Mouse (Mus musculus) brain, embryonic 14.5 days (tissue): Measurements from ENCODE around the gene Clk2.
A peak's percentile ranks its signal among the peaks of the same experiment; 100 is the strongest.

ENCODE experiments used
- CTCF ChIP-seq: fragments of 200-500 bp; IDR thresholded peaks from 2 replicates; pipeline ENCODE4 v1.5.1; 2012; ENCODE audit warnings: inconsistent platforms, mild to moderate bottlenecking, moderate library complexity, borderline replicate concordance; ENCODE audit not compliant: insufficient read depth, insufficient read length; ENCODE audit errors: extremely low read depth
- POLR2A ChIP-seq: fragments of 200-500 bp; IDR thresholded peaks from 2 replicates; pipeline ENCODE4 v1.6.1; 2012; ENCODE audit warnings: mild to moderate bottlenecking, inconsistent platforms, borderline replicate concordance; ENCODE audit not compliant: poor library complexity, insufficient read depth, insufficient read length, severe bottlenecking; ENCODE audit errors: extremely low read depth

DNA sequence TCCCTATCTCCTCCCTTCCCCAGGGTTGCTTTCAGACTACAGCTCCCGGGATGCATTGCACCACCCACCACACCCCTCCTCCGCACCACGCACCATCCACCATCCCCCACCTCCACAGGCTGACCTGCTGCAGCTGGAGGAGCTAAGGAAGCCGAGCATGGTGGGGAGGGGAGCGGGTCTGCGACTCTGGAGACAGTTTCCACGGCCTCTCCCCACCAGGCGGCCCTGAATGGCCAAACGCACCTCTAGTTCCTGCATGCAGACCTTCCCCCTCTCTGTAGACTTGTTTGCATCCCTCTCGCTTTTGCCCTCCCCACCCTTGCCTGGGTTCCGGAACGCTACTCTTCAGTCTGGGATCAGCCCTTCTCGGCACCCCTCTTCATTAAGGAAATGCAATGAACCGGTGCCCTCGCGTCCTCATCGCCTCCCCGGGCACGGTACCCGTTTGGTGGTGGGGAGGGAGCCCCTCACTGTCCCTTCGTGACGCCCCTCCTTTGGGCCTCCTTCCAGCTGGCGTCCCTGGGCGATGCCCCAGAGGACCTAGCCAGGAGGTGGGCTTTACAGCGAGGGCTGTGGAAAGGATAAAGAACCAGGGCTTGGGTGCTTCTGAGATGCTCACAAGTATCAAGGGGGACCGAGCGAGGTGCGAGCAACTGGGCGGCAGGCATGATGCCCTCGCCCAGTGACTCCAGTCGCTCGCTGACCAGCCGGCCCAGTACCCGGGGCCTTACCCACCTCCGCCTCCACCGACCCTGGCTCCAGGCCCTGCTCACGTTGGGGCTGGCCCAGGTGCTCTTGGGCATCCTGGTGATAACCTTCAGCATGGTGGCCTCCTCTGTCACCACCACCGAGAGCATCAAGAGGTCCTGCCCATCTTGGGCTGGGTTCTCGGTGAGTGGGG lies 18.7 kb downstream of the Clk2 start, which contains the start of gene Fam189b:
- TF ChIP-seq POLR2A (peak; percentile 75; the same call in 1 of the 2 replicates), CTCF (no peak)
